Mouse (Mus musculus) erythroblast, embryonic 14.5 days (primary cell): Measurements from ENCODE around the gene Qpct.

Experiments used
- GATA1 ChIP-seq: IDR thresholded peaks from 2 replicates; pipeline ENCODE4 v1.6.1; 2012; ENCODE audit warnings: low read length, inconsistent platforms, mixed read lengths
- TAL1 ChIP-seq: IDR thresholded peaks from 3 replicates; pipeline ENCODE4 v1.6.1; 2012; ENCODE audit warnings: low read length, inconsistent platforms, mixed read lengths

DNA sequence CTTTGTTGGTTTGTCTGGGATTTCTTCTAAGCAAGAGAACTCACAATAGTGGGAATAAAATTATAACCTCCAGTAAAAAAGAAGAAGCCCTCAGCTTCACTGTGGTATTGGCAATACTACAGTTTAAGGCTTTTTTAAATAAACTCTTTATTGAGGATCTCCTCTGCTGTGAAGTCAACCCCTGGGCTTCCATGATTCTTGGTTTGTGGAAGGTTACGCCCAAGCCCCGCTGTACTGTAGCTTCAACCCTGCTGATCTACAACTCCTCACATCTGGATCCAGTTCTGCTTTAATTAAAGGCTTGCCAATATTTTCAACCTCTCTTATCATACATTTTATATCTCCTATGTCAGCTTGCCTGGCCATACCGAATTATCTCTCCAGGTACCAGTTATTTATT is 68.6 kb downstream of the Qpct start:
- no peak for TF ChIP-seq GATA1
- TF ChIP-seq TAL1 = no peak
